Mouse (Mus musculus) layer of hippocampus, adult 9-11 months (tissue): Measurements from ENCODE around the gene Olfml2b.
A peak's percentile ranks its signal among the peaks of the same experiment; 100 is the strongest.

Experiments
- DNase-seq: peaks from one replicate; pipeline ENCODE4 v3.0.0; 2022

The Olfml2b gene

GRCm38 (mm10) chr1:170644255-170645205, at the start of gene Olfml2b:
Olfml2b (plus strand) TSS chr1:170644532.
- peak; percentile 89 for DNase-seq

GRCm38 (mm10) chr1:170594575-170594974, 49.8 kb upstream of the Olfml2b start:
- DNase-seq: no peak

GRCm38 (mm10) chr1:170605228-170606001, 38.9 kb upstream of the Olfml2b start:
- no peak for DNase-seq

- no peak for DNase-seq
These were observed 37.0 kb upstream of the Olfml2b start for GRCm38 (mm10) chr1:170607231-170607917.

- no peak for DNase-seq
These were observed 35.8 kb upstream of the Olfml2b start for GRCm38 (mm10) chr1:170608461-170609071.

GRCm38 (mm10) chr1:170609872-170610271, 34.5 kb upstream of the Olfml2b start:
- no peak for DNase-seq

- no peak for DNase-seq
These were observed 34.0 kb upstream of the Olfml2b start for GRCm38 (mm10) chr1:170610289-170610688.

- no peak for DNase-seq
These were observed 33.6 kb upstream of the Olfml2b start for GRCm38 (mm10) chr1:170610695-170611094.

- no peak for DNase-seq
These were observed 32.7 kb upstream of the Olfml2b start for GRCm38 (mm10) chr1:170611631-170612030.

GRCm38 (mm10) chr1:170612968-170613872, 31.1 kb upstream of the Olfml2b start:
- DNase-seq: peak; percentile 51

- no peak for DNase-seq
These were observed 24.5 kb upstream of the Olfml2b start for GRCm38 (mm10) chr1:170619686-170620374.

- DNase-seq: no peak
These were observed 21.4 kb upstream of the Olfml2b start for GRCm38 (mm10) chr1:170622934-170623333.

GRCm38 (mm10) chr1:170623432-170623831, 20.9 kb upstream of the Olfml2b start:
- DNase-seq: no peak

- DNase-seq: no peak
These were observed 13.8 kb upstream of the Olfml2b start for GRCm38 (mm10) chr1:170630489-170630888.

GRCm38 (mm10) chr1:170631571-170631970, 12.8 kb upstream of the Olfml2b start:
- no peak for DNase-seq

GRCm38 (mm10) chr1:170632385-170632784, 11.9 kb upstream of the Olfml2b start:
- peak; percentile 85 for DNase-seq

- no peak for DNase-seq
These were observed 11.5 kb upstream of the Olfml2b start for GRCm38 (mm10) chr1:170632856-170633255.

- DNase-seq: no peak
These were observed 5.4 kb upstream of the Olfml2b start for GRCm38 (mm10) chr1:170638941-170639340.

GRCm38 (mm10) chr1:170645896-170646605, 1.7 kb downstream of the Olfml2b start:
- DNase-seq: no peak

GRCm38 (mm10) chr1:170646606-170647287, 2.4 kb downstream of the Olfml2b start:
- DNase-seq: no peak
